Mouse (Mus musculus): Measurements from ENCODE around the gene Sprr3. TPM values are rescaled to one million over a fixed set of nuclear protein-coding genes. Genes with fewer than 3 reads are reported as not detected.
"Not testable (repeated sequence)": the region's sequence is repeated elsewhere in the genome, so short reads cannot be mapped to it uniquely, and the experiment has no call there.

The Sprr3 gene
- polyA plus RNA-seq (2016; fragmentation: Nextera tagmentation; extraction: Ambion mirVana), result not detected in 2 replicates

DNA sequence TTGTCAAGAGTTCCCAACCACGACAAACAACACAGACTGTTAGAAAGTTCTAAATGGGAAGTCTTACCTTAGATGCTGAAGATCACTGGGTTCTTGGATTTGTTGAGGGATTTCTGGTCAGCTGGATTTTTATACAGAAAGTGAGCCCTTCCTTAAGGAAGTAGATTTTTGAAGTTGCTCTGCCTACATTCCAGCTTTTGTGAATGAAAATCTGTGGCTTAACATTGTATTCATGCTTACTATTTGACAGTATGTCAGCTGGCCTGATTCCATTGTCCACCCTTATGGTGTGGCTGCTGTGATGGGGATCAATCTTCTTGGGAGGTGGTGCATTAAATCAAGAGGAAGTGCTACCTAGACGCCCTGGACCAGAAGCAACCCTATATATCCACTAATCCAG lies at the start of gene Sprr3:
Gene Sprr3 (minus strand): TSS at position 101 of the 400 bp plus-strand sequence.
- H3K27me3 ChIP-seq, result no peaks in the 10 kb centered on the region
- no peak within 1 kb of the TSS for H3K27ac ChIP-seq
- H3K4me1 ChIP-seq, result no peaks in the 10 kb centered on the region
- no peak for ATAC-seq (ENCODE audit: low FRiP score)
- H3K9me3 ChIP-seq, result no peaks in the 10 kb centered on the region
- no peak within 1 kb of the TSS for H3K4me2 ChIP-seq
- WGBS, result 68% methylated on average over 2 of the region's 2 CpGs
- no peak within 1 kb of the TSS for H3K4me3 ChIP-seq (replicated peaks)
- H3K36me3 ChIP-seq (replicated peaks), result no peaks in the 10 kb centered on the region
- H3K9ac ChIP-seq, result no peak within 1 kb of the TSS

DNA sequence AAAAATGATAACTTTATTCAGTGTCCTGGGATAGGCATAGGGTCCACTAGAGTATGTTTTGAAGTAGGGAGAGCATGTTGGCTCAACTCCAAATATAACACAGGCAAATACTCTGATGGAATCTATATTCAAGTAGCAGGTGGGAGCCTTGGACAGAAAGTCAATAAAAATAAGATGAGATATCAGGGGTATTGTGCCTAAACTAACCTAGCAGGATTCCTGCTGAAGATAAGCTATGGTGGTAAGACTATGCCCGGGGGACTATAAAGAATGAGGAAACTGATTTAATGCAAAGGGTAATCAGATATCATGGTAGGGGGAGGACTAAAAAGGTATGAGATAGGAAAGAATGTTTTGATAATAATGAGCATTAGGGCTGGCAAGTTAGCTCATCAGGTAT lies 49.7 kb upstream of the Sprr3 start:
- no peaks in the 10 kb centered on the region for H3K36me3 ChIP-seq (replicated peaks)
- H3K4me3 ChIP-seq (replicated peaks), result no peak overlapping the region
- H3K9me3 ChIP-seq, result no peaks in the 10 kb centered on the region
- ATAC-seq (ENCODE audit: low FRiP score), result no peak
- no peak overlapping the region for H3K4me2 ChIP-seq
- H3K4me1 ChIP-seq, result no peaks in the 10 kb centered on the region
- H3K27ac ChIP-seq, result no peak overlapping the region
- H3K27me3 ChIP-seq, result no peaks in the 10 kb centered on the region
- 93% methylated on average over 1 of the region's 1 CpGs for WGBS
- no peak overlapping the region for H3K9ac ChIP-seq

DNA sequence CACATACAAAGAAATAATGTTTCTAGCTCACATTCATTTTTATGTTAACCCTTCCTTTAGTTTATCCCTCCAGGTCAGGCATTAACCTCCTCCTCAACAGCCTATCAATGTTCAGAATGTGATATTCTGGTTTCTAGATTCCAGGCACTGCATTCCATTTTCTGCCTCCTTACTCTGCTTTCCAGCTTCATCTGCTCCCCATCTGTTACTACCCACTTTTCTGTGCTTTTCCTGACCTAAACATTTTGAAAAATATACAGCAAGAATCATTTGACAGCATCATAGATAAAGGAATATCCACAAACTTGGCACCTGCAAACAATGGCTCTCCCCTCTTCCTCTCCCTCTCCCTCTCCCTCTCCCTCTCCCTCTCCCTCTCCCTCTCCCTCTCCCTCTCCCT lies 45.0 kb upstream of the Sprr3 start:
- no peak for ATAC-seq (ENCODE audit: low FRiP score)
- H3K4me2 ChIP-seq, result no peak overlapping the region
- no peaks in the 10 kb centered on the region for H3K9me3 ChIP-seq
- H3K4me3 ChIP-seq (replicated peaks), result no peak overlapping the region
- H3K27ac ChIP-seq, result no peak overlapping the region
- H3K27me3 ChIP-seq, result no peaks in the 10 kb centered on the region
- H3K9ac ChIP-seq, result no peak overlapping the region
- H3K36me3 ChIP-seq (replicated peaks), result no peaks in the 10 kb centered on the region
- H3K4me1 ChIP-seq, result no peaks in the 10 kb centered on the region

DNA sequence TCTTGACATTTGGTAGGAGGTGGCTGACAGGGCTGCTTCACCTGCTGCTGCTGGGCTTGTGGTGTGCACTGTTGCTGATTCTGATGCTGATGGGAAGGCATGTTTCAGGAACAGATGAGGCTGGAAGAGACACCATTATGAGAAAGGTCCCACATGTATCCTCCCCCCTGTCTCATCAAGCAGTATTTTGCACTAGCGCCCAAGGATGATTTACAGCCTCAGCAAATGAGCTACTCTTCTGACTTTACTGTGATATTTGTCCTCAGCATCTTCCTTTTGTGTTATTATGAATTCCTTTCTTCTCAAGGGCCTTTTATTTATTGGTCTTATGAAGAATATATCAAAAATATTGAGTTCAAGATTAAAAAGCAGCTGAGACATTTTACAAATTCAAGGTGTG lies 41.9 kb upstream of the Sprr3 start, which contains the start of gene Sprr4:
Gene Sprr4 (minus strand): TSS at position 101 of the 400 bp plus-strand sequence.
- H3K36me3 ChIP-seq (replicated peaks), result no peaks in the 10 kb centered on the region
- no peak for ATAC-seq (ENCODE audit: low FRiP score)
- no peak within 1 kb of the TSS for H3K9ac ChIP-seq
- no peaks in the 10 kb centered on the region for H3K4me1 ChIP-seq
- no peaks in the 10 kb centered on the region for H3K9me3 ChIP-seq
- H3K4me3 ChIP-seq (replicated peaks), result no peak within 1 kb of the TSS
- H3K4me2 ChIP-seq, result no peak within 1 kb of the TSS
- WGBS, result 93% methylated on average over 1 of the region's 1 CpGs
- H3K27me3 ChIP-seq, result no peaks in the 10 kb centered on the region
- H3K27ac ChIP-seq, result no peak within 1 kb of the TSS

DNA sequence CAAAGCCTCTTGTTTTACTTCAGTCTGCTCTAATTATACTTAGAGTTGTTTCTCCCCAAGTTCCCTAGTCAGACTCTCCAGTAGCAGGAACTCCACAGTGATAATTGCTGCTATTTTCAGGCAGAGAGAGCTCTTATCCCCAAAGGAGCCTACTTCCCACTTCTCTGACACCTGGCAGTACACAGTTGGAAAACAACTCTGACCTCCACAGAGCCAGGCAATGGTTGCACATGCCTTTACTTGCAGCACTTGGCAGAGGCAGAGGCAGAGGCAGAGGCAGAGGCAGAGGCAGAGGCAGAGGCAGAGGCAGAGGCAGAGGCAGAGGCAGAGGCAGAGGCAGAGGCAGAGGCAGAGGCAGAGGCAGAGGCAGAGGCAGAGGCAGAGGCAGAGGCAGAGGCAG lies 31.7 kb upstream of the Sprr3 start:
- ATAC-seq (ENCODE audit: low FRiP score); H3K27me3 ChIP-seq; H3K4me1 ChIP-seq; H3K9ac ChIP-seq; H3K4me3 ChIP-seq (replicated peaks); H3K9me3 ChIP-seq; H3K27ac ChIP-seq; H3K36me3 ChIP-seq (replicated peaks); H3K4me2 ChIP-seq: not testable (repeated sequence)

DNA sequence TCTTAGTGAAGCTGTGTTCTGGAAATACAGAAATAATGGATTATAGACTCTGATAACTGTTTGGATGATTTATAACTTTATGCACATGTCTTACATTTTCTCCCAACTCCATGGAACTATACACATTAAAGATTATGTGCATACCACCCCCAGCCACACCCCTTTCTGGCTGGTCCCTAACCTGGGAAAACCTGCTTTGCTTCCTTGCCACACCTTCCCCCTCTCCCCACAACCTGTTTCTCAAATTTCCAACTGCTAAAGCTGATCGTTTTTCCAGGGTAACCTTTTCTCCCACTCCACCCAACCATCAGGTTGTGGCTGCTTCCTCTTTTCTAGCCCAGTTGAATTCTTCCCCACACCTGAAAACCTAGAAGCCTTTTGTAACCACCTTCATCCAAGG lies 27.8 kb upstream of the Sprr3 start:
- WGBS, result 76% methylated on average over 1 of the region's 1 CpGs

DNA sequence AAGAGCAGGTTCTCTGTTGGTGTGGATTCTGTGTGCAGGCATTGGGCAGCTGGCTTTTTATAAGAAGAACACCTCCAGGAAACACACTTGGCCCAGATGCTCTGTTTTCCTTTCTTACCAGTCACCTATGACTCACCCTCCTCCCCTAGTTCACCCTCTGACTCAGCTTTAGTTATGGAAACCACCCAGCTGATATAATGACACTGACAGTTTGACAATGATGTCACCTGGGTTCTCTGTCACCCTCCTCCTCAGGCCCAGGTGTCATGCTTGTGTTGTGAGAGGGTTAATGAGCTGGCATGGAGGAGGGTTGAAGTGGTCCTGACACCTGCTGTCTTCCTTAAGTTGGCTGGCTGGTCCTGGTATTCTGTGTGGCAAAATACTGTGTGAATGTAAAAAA lies 27.3 kb upstream of the Sprr3 start, which contains the start of gene Sprr1a:
Gene Sprr1a (minus strand): TSS at position 33 of the 400 bp plus-strand sequence.
- no peak within 1 kb of the TSS for H3K4me3 ChIP-seq (replicated peaks)
- no peak for ATAC-seq (ENCODE audit: low FRiP score)
- H3K4me1 ChIP-seq, result no peaks in the 10 kb centered on the region

More for the DNA sequence above, 27.8 kb upstream of the Sprr3 start:
- Histone ChIP-seq H3K9ac (no peak overlapping the region), H3K36me3 (replicated peaks) (no peaks in the 10 kb centered on the region), H3K4me1 (no peaks in the 10 kb centered on the region), H3K4me3 (replicated peaks) (no peak overlapping the region), H3K27ac (no peak overlapping the region), H3K27me3 (no peaks in the 10 kb centered on the region), H3K9me3 (no peaks in the 10 kb centered on the region), H3K4me2 (no peak overlapping the region)
- ATAC-seq (ENCODE audit: low FRiP score), result no peak

DNA sequence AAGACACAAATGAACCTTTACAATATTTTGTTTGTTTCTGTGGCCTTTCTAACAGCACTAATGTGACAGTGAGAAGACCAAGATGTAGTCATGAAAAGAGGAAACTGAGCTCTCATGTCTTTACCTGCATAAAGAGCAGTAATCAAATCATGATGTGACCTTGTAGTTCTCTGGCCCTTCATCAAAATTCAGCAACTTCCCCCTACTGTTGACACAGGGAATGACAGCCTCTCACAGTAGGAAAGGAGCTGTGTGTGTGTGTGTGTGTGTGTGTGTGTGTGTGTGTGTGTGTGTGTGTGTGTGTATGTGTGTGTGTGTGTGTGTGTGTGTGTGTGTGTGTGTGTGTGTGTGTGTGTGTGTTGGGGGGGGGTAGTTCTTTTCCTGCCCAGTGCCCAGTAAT lies 22.7 kb upstream of the Sprr3 start:
- not testable (repeated sequence) for ATAC-seq (ENCODE audit: low FRiP score); H3K27me3 ChIP-seq; H3K36me3 ChIP-seq (replicated peaks); H3K4me2 ChIP-seq; H3K27ac ChIP-seq; H3K4me3 ChIP-seq (replicated peaks); H3K9me3 ChIP-seq; H3K4me1 ChIP-seq; H3K9ac ChIP-seq

More for the DNA sequence above, 27.3 kb upstream of the Sprr3 start, which contains the start of gene Sprr1a:
- Histone ChIP-seq H3K36me3 (replicated peaks) (no peaks in the 10 kb centered on the region), H3K27me3 (no peaks in the 10 kb centered on the region), H3K27ac (no peak within 1 kb of the TSS), H3K9ac (no peak within 1 kb of the TSS), H3K9me3 (no peaks in the 10 kb centered on the region), H3K4me2 (no peak within 1 kb of the TSS)

DNA sequence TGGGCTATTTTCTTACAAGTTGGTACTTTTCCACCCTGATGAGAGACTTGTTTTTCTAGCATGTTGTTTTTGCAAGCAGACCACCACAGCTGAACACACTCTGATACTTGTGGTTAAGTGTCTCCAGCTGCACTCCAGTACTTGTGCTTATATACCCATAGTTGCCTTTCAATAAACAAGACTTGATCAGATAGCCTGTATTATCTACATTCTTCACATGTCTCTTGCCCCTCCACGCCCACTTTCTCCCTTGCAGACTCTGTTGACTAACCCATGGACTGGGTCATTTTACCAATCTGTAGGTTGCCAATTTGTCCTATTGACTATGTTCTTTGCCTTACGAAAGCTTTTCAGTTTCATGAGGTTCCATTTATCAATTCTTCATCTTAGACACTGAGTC lies 11.6 kb upstream of the Sprr3 start:
- H3K4me2 ChIP-seq, result no peak overlapping the region
- no peaks in the 10 kb centered on the region; the same call in 1 of the 2 replicates for H3K4me1 ChIP-seq
- H3K27ac ChIP-seq, result no peak overlapping the region
- H3K9ac ChIP-seq, result no peak overlapping the region
- WGBS, result 86% methylated on average over 2 of the region's 2 CpGs
- no peak overlapping the region for H3K4me3 ChIP-seq (replicated peaks)
- no peak for ATAC-seq (ENCODE audit: low FRiP score)
- H3K36me3 ChIP-seq (replicated peaks), result no peaks in the 10 kb centered on the region
- no peaks in the 10 kb centered on the region for H3K27me3 ChIP-seq
- no peaks in the 10 kb centered on the region for H3K9me3 ChIP-seq

DNA sequence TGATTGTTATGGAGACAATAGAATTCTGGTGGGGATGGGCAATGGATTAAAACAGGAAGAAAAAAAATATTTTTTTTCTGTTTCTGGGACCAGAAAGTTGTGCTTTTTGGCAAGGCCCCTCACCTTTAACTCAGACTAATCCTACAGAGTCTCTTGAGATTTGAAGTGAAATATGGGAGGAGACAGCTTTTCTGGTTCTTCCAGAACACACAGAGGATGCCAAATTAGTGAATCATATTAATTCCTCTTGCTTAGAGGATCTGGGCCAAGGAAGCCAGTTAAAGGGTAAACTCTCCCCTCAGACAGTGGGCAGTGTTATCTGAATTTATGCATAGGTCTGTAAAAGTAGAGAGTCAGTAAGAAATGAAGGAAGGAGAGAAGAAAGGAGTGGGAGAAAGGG lies 8.9 kb upstream of the Sprr3 start:
- no peaks in the 10 kb centered on the region for H3K27me3 ChIP-seq
- H3K36me3 ChIP-seq (replicated peaks), result no peaks in the 10 kb centered on the region
- H3K4me1 ChIP-seq, result no peaks in the 10 kb centered on the region; the same call in 1 of the 2 replicates
- ATAC-seq (ENCODE audit: low FRiP score), result no peak
- H3K4me3 ChIP-seq (replicated peaks), result no peak overlapping the region
- no peak overlapping the region for H3K27ac ChIP-seq
- H3K9ac ChIP-seq, result no peak overlapping the region
- H3K4me2 ChIP-seq, result no peak overlapping the region
- no peaks in the 10 kb centered on the region for H3K9me3 ChIP-seq

DNA sequence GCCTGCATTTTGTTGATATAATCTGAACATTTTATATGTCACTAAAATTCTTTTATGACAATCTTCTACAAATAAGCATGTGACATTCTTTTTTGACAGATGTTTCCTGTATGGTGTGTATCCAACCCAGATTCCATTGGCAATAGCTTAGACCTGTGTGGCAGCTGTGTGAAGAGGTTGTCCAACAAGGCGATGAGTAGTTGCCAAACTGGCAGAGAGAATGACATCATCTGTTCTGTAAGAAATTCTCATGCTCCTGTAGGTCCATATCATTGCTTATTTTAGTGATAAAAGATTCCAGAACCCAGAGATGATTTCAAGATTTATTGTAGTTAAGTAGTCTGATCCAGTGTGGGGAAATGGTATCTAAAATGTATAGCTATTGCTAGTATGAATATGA lies 8.1 kb upstream of the Sprr3 start:
- Histone ChIP-seq H3K9ac (no peak overlapping the region), H3K9me3 (no peaks in the 10 kb centered on the region), H3K4me1 (no peaks in the 10 kb centered on the region; the same call in 1 of the 2 replicates), H3K4me2 (no peak overlapping the region), H3K27me3 (no peaks in the 10 kb centered on the region), H3K4me3 (replicated peaks) (no peak overlapping the region), H3K27ac (no peak overlapping the region), H3K36me3 (replicated peaks) (no peaks in the 10 kb centered on the region)
- ATAC-seq (ENCODE audit: low FRiP score), result no peak
- WGBS, result 88% methylated on average over 1 of the region's 1 CpGs

DNA sequence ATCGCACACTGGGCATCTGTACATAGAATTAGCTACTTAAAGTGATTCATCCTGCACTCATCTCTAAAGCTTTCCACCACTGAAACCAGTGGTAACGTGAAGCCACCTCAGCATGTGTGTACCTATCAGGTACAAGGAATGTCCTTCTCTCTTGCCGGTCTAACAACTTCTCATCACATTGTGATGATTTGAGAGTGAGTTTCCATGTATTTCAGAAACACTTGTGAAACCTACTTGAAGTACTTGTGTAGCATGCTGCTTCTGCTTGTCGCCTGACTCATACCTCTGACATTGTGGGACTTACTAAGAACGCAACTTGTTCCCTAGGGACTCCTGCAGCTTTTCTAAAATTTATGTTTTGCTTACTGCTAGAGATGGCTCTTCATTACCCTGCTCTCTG lies 3.4 kb downstream of the Sprr3 start:
- no peak for ATAC-seq (ENCODE audit: low FRiP score)
- WGBS, result 91% methylated on average over 5 of the region's 5 CpGs
- Histone ChIP-seq H3K9me3 (no peaks in the 10 kb centered on the region), H3K4me2 (no peak overlapping the region), H3K9ac (no peak overlapping the region), H3K36me3 (replicated peaks) (no peaks in the 10 kb centered on the region), H3K4me1 (no peaks in the 10 kb centered on the region), H3K27ac (no peak overlapping the region), H3K4me3 (replicated peaks) (no peak overlapping the region), H3K27me3 (no peaks in the 10 kb centered on the region)

DNA sequence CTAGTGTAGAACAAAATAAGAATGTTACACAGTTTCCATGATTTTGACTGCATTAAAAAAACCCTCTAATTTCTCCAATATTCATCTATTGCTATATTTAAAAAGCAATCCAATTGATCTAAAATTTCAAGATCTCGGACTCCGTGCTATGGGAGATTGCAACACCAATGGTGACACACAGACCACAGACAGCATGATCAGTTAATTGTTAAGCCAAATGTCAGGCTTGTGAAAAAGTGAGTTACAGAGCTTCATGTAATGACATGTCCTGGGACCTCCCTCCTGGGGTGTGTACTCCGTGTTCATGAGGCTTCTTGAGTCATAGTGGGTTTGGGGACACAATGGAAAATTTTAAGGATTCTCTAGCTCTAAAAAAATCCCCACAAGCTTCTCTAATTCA lies 18.3 kb downstream of the Sprr3 start:
- Histone ChIP-seq H3K27me3 (no peaks in the 10 kb centered on the region), H3K9ac (no peak overlapping the region), H3K4me2 (no peak overlapping the region), H3K36me3 (replicated peaks) (no peaks in the 10 kb centered on the region), H3K9me3 (no peaks in the 10 kb centered on the region), H3K4me1 (no peaks in the 10 kb centered on the region), H3K27ac (no peak overlapping the region), H3K4me3 (replicated peaks) (no peak overlapping the region)
- 86% methylated on average over 3 of the region's 3 CpGs for whole genome bisulfite sequencing
- no peak for ATAC-seq (ENCODE audit: low FRiP score)

DNA sequence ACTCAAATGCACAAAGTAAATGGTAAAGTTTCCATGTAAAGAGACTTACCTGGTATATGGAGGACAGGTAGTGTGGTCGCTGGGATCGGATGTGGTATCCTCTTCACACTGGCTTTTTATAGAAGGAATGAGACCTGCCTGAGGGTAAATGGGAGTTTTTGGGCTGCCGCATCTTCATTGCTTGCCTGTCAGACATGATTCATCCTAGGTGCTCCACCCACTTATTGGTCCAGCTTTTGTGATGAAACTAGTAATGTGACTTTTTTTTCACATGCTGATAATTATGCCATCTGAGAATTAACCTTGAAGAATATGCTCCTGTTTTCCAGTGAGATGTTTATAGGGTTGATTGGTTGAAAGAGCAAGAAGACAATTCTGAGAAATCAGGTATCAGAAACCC lies 19.8 kb downstream of the Sprr3 start, which contains the start of gene Sprr1b:
Gene Sprr1b (minus strand): TSS at position 101 of the 400 bp plus-strand sequence.
- no peak for ATAC-seq (ENCODE audit: low FRiP score)

More for the DNA sequence above, 19.8 kb downstream of the Sprr3 start, which contains the start of gene Sprr1b:
- Histone ChIP-seq H3K27ac (no peak within 1 kb of the TSS), H3K27me3 (no peaks in the 10 kb centered on the region), H3K9ac (no peak within 1 kb of the TSS), H3K36me3 (replicated peaks) (no peaks in the 10 kb centered on the region), H3K4me1 (no peaks in the 10 kb centered on the region), H3K9me3 (no peaks in the 10 kb centered on the region), H3K4me3 (replicated peaks) (no peak within 1 kb of the TSS), H3K4me2 (no peak within 1 kb of the TSS)
- WGBS, result 93% methylated on average over 3 of the region's 3 CpGs

Measured in forebrain, embryonic 12.5 days (tissue).